Mouse (Mus musculus): Measurements from ENCODE around the gene Glb1. TPM values are rescaled to one million over a fixed set of nuclear protein-coding genes. Genes with fewer than 3 reads are reported as not detected.
"Not testable (repeated sequence)": the region's sequence is repeated elsewhere in the genome, so short reads cannot be mapped to it uniquely, and the experiment has no call there.

The Glb1 gene
- polyA plus RNA-seq, 1 experiment from 2014 or later, result 27.0 TPM

DNA sequence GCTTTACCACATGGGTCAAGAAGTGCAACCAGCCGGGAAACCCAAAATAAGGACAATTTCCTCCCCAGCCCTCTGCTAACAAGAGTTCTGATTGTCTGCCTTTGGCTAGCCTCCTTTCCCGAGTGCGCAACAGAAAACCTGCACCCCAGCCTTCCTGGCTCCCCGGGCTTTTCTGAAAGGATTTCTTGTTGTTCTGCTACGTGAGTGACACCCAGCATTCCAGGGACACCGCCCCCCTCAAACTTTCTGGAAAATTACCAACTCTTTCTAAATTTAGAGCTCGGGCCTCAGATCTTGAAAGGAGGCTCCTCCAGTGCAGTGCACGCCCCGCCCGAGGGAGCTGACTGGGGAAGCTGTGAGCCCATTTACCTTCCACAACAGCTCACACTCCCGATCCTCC is 114.5 kb downstream of the Glb1 start, which contains the start of gene C130032M10Rik:
Gene C130032M10Rik (plus strand): TSS at position 334 of the 400 bp plus-strand sequence.
- Histone ChIP-seq H3K36me3 (peaks cover 35% of the 10 kb centered on the region), H3K4me1 (replicated peaks) (no peaks in the 10 kb centered on the region; the same call in 1 of the 2 replicates), H3K27me3 (no peaks in the 10 kb centered on the region), H3K9ac (no peak within 1 kb of the TSS), H3K27ac (no peak within 1 kb of the TSS), H3K4me2 (no peak within 1 kb of the TSS), H3K9me3 (peaks cover 31% of the 10 kb centered on the region), H3K4me3 (no peak within 1 kb of the TSS)
- WGBS, result 90% methylated on average over 11 of the region's 11 CpGs
- no peak for ATAC-seq (ENCODE audit: low FRiP score)

DNA sequence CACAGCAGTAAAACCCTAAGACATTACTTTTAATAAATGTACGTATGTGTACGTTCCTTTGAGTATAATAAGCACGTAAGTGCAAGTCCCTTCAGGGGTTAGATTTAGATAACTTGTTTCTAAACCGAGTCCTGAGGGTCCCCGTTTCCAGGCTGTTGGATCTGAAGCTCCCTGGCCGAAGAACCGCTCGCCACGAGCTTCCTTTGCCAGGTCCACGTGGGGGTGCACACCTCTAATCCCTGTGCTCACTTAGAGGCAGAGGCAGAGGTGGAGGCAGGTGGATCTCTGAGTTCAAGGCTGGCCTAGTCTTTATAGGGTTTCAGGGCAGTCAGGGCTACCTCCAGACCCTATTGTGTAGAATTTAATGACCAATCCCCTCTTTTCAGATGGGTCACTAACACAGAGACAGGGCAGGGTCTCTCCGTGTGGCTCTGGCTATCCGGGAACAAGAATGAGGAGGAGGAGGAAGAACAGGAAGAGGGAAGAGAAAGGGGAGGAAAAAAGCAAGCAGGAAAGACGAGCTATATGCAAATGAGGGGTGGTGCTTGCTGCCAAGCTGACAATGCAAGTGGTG is 117.1 kb downstream of the Glb1 start:
- WGBS, result 81% methylated on average over 13 of the region's 13 CpGs

DNA sequence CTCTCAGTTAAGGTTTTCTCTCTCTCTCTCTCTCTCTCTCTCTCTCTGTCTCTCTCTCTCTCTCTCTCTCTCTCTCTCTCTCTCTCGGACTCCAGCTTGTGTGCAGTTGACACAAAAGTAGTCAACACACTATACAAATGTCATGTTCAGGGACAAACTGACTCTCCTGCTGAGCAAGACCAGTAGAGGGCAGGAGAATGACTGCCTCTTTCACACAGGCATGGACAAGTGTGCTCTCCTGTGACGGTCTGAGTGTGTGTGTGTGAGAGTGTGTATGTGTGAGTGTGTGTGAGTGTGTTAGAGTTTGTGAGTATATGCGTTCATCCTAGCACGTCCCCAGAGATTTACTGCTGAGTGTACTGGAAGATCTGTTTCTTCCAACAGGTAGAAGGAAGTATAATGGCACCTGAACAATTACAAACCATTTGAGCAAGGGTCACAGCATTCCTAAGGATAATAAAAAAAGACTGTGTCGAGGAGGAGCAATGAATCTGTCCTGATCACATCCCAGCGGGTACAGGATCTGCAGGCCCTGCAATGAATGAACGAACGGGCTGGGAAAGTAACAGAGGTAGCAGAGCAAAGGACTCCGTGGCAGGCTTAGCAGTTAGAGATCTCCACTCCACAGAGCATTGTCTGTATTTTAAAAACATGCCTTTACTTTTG is 118.1 kb downstream of the Glb1 start:
- H3K36me3 ChIP-seq, result peaks cover 5% of the 10 kb centered on the region
- no peak overlapping the region for H3K27ac ChIP-seq
- no peaks in the 10 kb centered on the region; the same call in 1 of the 2 replicates for H3K4me1 ChIP-seq (replicated peaks)
- H3K27me3 ChIP-seq, result no peaks in the 10 kb centered on the region
- WGBS, result 67% methylated on average over 9 of the region's 9 CpGs
- H3K9ac ChIP-seq, result no peak overlapping the region
- H3K9me3 ChIP-seq, result peaks cover 2% of the 10 kb centered on the region
- H3K4me3 ChIP-seq, result no peak overlapping the region
- no peak overlapping the region for H3K4me2 ChIP-seq
- ATAC-seq (ENCODE audit: low FRiP score), result no peak

More for the DNA sequence above, 117.1 kb downstream of the Glb1 start:
- Histone ChIP-seq H3K4me1 (replicated peaks) (no peaks in the 10 kb centered on the region; the same call in 1 of the 2 replicates), H3K9me3 (peaks cover 12% of the 10 kb centered on the region), H3K36me3 (peaks cover 15% of the 10 kb centered on the region), H3K27me3 (no peaks in the 10 kb centered on the region), H3K9ac (no peak overlapping the region), H3K4me3 (no peak overlapping the region), H3K4me2 (no peak overlapping the region), H3K27ac (no peak overlapping the region)
- ATAC-seq (ENCODE audit: low FRiP score), result no peak

DNA sequence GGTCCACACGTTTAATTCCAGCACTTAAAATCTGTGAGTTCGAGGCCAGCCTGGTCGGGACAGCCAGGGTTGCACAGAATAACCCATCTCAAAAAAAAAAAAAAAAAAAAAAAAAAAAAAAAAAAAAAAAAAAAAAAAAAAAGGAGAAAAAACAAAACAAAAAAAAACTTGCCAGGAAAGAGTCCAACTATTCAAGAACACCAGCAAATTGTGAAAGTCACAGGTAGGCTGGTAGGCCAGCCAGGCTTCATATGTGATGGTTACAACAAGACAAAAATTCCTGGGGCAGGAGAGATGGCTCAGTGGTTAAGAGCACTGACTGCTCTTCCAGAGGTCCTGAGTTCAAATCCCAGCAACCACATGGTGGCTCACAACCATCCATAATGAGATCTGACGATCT is 119.7 kb downstream of the Glb1 start:
- 69% methylated on average over 4 of the region's 4 CpGs for WGBS
- H3K9ac ChIP-seq; ATAC-seq (ENCODE audit: low FRiP score); H3K27ac ChIP-seq; H3K4me1 ChIP-seq (replicated peaks); H3K9me3 ChIP-seq; H3K4me2 ChIP-seq; H3K36me3 ChIP-seq; H3K27me3 ChIP-seq; H3K4me3 ChIP-seq: not testable (repeated sequence)

DNA sequence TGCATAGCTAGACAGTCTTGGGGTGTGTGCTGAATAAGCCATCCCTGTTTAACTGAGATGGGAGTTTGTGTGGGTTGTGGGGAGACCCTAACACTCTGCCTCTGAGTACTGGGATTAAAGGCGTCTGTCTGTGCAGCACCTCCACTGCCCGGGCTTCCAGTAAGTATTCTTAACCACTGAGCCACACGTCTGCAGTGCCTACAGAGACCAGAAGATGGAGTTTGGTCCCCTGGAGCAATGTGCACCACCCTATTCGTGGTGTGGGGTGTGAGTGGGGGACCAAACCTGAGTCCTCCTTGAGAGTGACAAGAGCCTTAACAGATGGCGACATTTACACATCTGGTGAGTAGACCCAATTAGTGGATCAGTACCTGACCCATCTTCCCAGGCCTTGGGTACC is 121.2 kb downstream of the Glb1 start:
- WGBS, result 64% methylated on average over 5 of the region's 5 CpGs

DNA sequence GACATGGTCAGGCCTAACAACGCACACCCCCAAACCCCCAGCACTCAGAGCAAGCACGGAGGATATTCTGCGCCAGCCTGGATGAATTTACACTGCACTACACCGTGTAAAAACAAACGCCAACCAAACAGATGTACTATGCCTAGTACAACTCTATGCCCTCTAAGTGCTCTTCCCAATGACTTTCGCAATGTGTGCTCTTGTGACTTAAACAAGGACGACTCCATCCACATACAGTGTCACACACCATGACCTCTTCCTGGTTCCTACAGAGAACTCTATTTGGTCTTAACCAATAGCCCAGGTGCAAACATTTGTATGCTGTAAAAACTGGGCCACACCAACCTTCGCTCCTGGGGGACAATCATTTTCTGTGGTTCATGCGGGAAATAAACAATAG is 121.6 kb downstream of the Glb1 start:
- no peak for ATAC-seq (ENCODE audit: low FRiP score)
- WGBS, result 90% methylated on average over 9 of the region's 9 CpGs
- peaks cover 18% of the 10 kb centered on the region for H3K4me1 ChIP-seq (replicated peaks)
- no peak overlapping the region for H3K27ac ChIP-seq
- H3K4me3 ChIP-seq, result no peak overlapping the region
- H3K9ac ChIP-seq, result no peak overlapping the region
- H3K4me2 ChIP-seq, result no peak overlapping the region
- no peaks in the 10 kb centered on the region for H3K27me3 ChIP-seq
- H3K36me3 ChIP-seq, result no peaks in the 10 kb centered on the region
- H3K9me3 ChIP-seq, result no peaks in the 10 kb centered on the region

More for the DNA sequence above, 121.2 kb downstream of the Glb1 start:
- Histone ChIP-seq H3K4me2 (no peak overlapping the region), H3K4me1 (replicated peaks) (peaks cover 16% of the 10 kb centered on the region), H3K9me3 (no peaks in the 10 kb centered on the region), H3K27me3 (no peaks in the 10 kb centered on the region), H3K4me3 (no peak overlapping the region), H3K36me3 (no peaks in the 10 kb centered on the region), H3K27ac (no peak overlapping the region), H3K9ac (no peak overlapping the region)
- ATAC-seq (ENCODE audit: low FRiP score), result no peak

Other genes starting within 250 kb of the Glb1 start
- gene Bcl2a1c, start 70.9 kb upstream of the Glb1 start, polyA plus RNA-seq (2015; fragmentation: Nextera tagmentation; extraction: Ambion mirVana), result not detected in 2 replicates
- gene Crtap, start 10.4 kb upstream of the Glb1 start, polyA plus RNA-seq (2015; fragmentation: Nextera tagmentation; extraction: Ambion mirVana), result 27.4 and 32.6 TPM in 2 replicates
- gene Tmppe, start within 50 bp of the Glb1 start, polyA plus RNA-seq (2015; fragmentation: Nextera tagmentation; extraction: Ambion mirVana), result 7.7 and 9.7 TPM in 2 replicates
- gene Ccr4, start 103.8 kb downstream of the Glb1 start, polyA plus RNA-seq (2015; fragmentation: Nextera tagmentation; extraction: Ambion mirVana), result not detected in 2 replicates
- gene C130032M10Rik, start 114.6 kb downstream of the Glb1 start, polyA plus RNA-seq (2015; fragmentation: Nextera tagmentation; extraction: Ambion mirVana), result 0.32 and 0.35 TPM in 2 replicates
- 0.50 and 0.53 TPM in 2 replicates for gene Trim71, start 163.3 kb downstream of the Glb1 start, polyA plus RNA-seq (2015; fragmentation: Nextera tagmentation; extraction: Ambion mirVana)
- 54.7 and 59.0 TPM in 2 replicates for gene Cnot10, start 239.1 kb downstream of the Glb1 start, polyA plus RNA-seq (2015; fragmentation: Nextera tagmentation; extraction: Ambion mirVana)